Mouse (Mus musculus) stomach, embryonic 14.5 days (tissue): Measurements from ENCODE around the gene Nectin4. TPM values are rescaled to one million over a fixed set of nuclear protein-coding genes. Genes with fewer than 3 reads are reported as not detected.
A peak's percentile ranks its signal among the peaks of the same experiment; 100 is the strongest.

Experiments used
- ATAC-seq: fragments of 200-750 bp; cut with Nextera tagmentation; 2 replicates; pipeline ENCODE4 v1.8.0; 2017; ENCODE audit warnings: low read depth, moderate TSS enrichment; ENCODE audit not compliant: insufficient number of reproducible peaks, insufficient read depth, low FRiP score
- H3K27ac ChIP-seq: fragments of 300-500 bp; sonication (generic); 2 replicates; pipeline ENCODE4 v1.5.1; 2014; ENCODE audit warnings: mild to moderate bottlenecking, low read length, moderate library complexity, mixed read lengths
- H3K27me3 ChIP-seq: fragments of 300-500 bp; sonication (generic); 2 replicates; pipeline ENCODE4 v1.6.1; 2014; ENCODE audit warnings: low read length, control low read depth, mixed read lengths; ENCODE audit not compliant: control insufficient read depth, insufficient read depth
- H3K36me3 ChIP-seq: fragments of 300-500 bp; sonication (generic); 2 replicates; pipeline ENCODE4 v1.6.1; 2014; ENCODE audit warnings: mild to moderate bottlenecking, control low read depth, low read length, moderate library complexity, mixed read lengths; ENCODE audit not compliant: control insufficient read depth, insufficient read depth
- H3K4me1 ChIP-seq: fragments of 300-500 bp; sonication (generic); 2 replicates; pipeline ENCODE4 v1.6.1; 2014; ENCODE audit warnings: low read length, control low read depth, mixed read lengths; ENCODE audit not compliant: control insufficient read depth, insufficient read depth
- H3K4me2 ChIP-seq: fragments of 300-500 bp; sonication (generic); replicated peaks from 2 replicates; pipeline ENCODE4 v1.6.1; 2014; ENCODE audit warnings: low read depth, low read length, control low read depth
- H3K4me3 ChIP-seq: fragments of 300-500 bp; sonication (generic); 2 replicates; pipeline ENCODE4 v1.5.1; 2014; ENCODE audit warnings: low read depth, low read length, control low read depth
- H3K9ac ChIP-seq: fragments of 300-500 bp; sonication (generic); replicated peaks from 2 replicates; pipeline ENCODE4 v1.6.1; 2014; ENCODE audit warnings: low read depth, mild to moderate bottlenecking, control low read depth, low read length, moderate library complexity, mixed read lengths
- H3K9me3 ChIP-seq: fragments of 300-500 bp; sonication (generic); 2 replicates; pipeline ENCODE4 v1.6.1; 2016; ENCODE audit warnings: low read depth, low read length, control low read depth; ENCODE audit not compliant: control insufficient read depth
- WGBS: fragments of 180-500 bp; shearing (Covaris S2); extraction: QIAGEN DNeasy Blood & Tissue Kit; methylation state at CpG from one replicate; pipeline ENCODE4 v1.1.7; 2014; 5-methylcytosine and 5-hydroxymethylcytosine counted together
- polyA plus RNA-seq: library from polyadenylated mRNA; unstranded; fragments of >200 nt; fragmentation: Nextera tagmentation; extraction: Ambion mirVana; gene quantifications from 2 replicates; pipeline ENCODE4 v1.2.1, GENCODE M21; 2014

Nectin4 gene
- polyA plus RNA-seq, 1 experiment from 2014 or later, result 13.7 TPM

DNA sequence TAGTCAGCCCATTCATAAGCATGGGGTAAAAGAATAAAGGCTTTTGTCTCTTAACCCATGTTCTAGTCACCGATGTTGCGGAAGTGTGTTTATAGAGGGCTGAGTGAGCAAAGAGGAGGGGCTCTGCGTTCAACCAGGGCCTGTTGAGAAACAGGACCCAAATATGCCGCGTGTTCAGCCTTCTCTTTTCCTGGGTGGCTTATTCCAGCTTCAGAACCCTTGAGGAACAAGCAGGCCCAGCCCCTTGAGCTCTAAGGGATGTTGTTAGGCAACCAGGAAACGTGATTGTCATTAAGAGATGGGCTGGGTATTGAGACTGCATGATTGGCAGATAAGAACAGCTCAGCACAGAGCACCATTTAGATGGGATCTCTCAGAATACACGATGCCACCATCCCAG is 4.0 kb upstream of the Nectin4 start:
- H3K36me3 ChIP-seq, result no peaks in the 10 kb centered on the region
- ATAC-seq, result no peak

DNA sequence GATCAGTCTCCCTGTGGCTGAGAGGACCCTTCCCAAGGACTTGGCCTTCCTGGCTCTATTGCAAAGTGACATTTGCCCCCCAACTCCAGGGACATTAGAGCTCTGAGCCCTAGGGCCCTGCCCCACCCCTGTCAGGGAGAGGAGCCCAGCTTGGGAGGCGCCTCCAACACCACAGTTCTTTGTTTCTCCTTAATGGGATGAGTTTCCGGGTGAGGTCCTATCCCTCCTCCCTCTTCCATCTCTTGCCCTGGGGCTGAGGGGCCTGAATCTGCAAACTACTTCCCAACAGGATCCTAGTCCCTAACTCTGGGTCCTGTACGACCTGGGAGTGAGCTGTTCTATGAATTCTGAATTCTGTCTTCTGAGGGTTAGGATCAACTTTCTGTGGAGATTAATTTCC is 3.0 kb downstream of the Nectin4 start:
- ATAC-seq, result no peak

More for the DNA sequence above, 4.0 kb upstream of the Nectin4 start:
- H3K9me3 ChIP-seq, result no peaks in the 10 kb centered on the region
- H3K27me3 ChIP-seq, result no peaks in the 10 kb centered on the region
- no peaks in the 10 kb centered on the region for H3K4me1 ChIP-seq
- no peak overlapping the region for H3K9ac ChIP-seq
- WGBS, result 53% methylated on average over 7 of the region's 7 CpGs
- no peak overlapping the region for H3K4me3 ChIP-seq
- no peak overlapping the region for H3K27ac ChIP-seq
- no peak overlapping the region for H3K4me2 ChIP-seq

GRCm38 (mm10) chr1:171373946-171374345 is 4.0 kb downstream of the Nectin4 start:
- Histone ChIP-seq H3K27ac (peak overlapping the region; percentile 12; the same call in 1 of the 2 replicates), H3K9ac (no peak overlapping the region; the same call in 1 of the 2 replicates), H3K36me3 (no peaks in the 10 kb centered on the region), H3K9me3 (no peaks in the 10 kb centered on the region), H3K4me1 (peaks cover 14% of the 10 kb centered on the region; the same call in 1 of the 2 replicates), H3K4me2 (peak overlapping the region; percentile 29), H3K27me3 (no peaks in the 10 kb centered on the region), H3K4me3 (no peak overlapping the region)
- WGBS, result 7% methylated on average over 4 of the region's 4 CpGs
- no peak for ATAC-seq

More for the DNA sequence above, 3.0 kb downstream of the Nectin4 start:
- Histone ChIP-seq H3K4me2 (peak overlapping the region; percentile 29; the same call in 1 of the 2 replicates), H3K36me3 (no peaks in the 10 kb centered on the region), H3K9me3 (no peaks in the 10 kb centered on the region), H3K9ac (no peak overlapping the region), H3K27ac (peak overlapping the region; percentile 12; the same call in 1 of the 2 replicates), H3K4me3 (no peak overlapping the region), H3K27me3 (no peaks in the 10 kb centered on the region), H3K4me1 (peaks cover 14% of the 10 kb centered on the region; the same call in 1 of the 2 replicates)
- WGBS, result 48% methylated on average over 3 of the region's 3 CpGs

GRCm38 (mm10) chr1:171375646-171376097 is 5.8 kb downstream of the Nectin4 start:
- H3K4me2 ChIP-seq, result peak overlapping the region; percentile 0; the same call in 1 of the 2 replicates
- no peaks in the 10 kb centered on the region for H3K36me3 ChIP-seq
- no peak overlapping the region for H3K4me3 ChIP-seq
- WGBS, result 45% methylated on average over 9 of the region's 9 CpGs
- no peak overlapping the region for H3K9ac ChIP-seq
- H3K4me1 ChIP-seq, result peaks cover 20% of the 10 kb centered on the region; the same call in 1 of the 2 replicates
- H3K9me3 ChIP-seq, result no peaks in the 10 kb centered on the region
- ATAC-seq, result peak; percentile 87
- H3K27ac ChIP-seq, result peak overlapping the region; percentile 10; the same call in 1 of the 2 replicates
- H3K27me3 ChIP-seq, result no peaks in the 10 kb centered on the region

DNA sequence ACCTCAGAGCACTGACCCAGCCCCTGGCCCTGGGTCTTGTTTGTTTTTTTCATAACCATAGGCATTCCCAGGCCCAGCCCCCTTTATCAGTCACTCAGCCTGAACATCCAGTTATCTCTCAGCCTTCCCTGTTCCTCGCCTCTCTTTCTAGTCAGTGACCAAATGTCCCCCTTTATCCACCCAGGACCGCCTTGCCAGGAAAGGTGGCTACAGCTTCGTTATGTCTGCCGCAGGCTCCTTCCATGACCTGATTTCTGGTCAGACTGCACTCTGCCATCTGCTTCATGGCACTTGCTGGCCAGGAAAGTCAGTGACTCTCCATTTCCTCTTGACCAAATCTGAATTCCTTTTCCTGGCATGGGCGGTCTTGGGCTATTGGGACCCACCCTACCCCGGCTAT is 8.4 kb downstream of the Nectin4 start:
- Histone ChIP-seq H3K27ac (no peak overlapping the region), H3K9me3 (no peaks in the 10 kb centered on the region), H3K4me3 (no peak overlapping the region), H3K27me3 (no peaks in the 10 kb centered on the region), H3K4me1 (peaks cover 11% of the 10 kb centered on the region; the same call in 1 of the 2 replicates), H3K9ac (no peak overlapping the region), H3K4me2 (no peak overlapping the region), H3K36me3 (no peaks in the 10 kb centered on the region)
- ATAC-seq, result no peak
- WGBS, result 82% methylated on average over 6 of the region's 6 CpGs

DNA sequence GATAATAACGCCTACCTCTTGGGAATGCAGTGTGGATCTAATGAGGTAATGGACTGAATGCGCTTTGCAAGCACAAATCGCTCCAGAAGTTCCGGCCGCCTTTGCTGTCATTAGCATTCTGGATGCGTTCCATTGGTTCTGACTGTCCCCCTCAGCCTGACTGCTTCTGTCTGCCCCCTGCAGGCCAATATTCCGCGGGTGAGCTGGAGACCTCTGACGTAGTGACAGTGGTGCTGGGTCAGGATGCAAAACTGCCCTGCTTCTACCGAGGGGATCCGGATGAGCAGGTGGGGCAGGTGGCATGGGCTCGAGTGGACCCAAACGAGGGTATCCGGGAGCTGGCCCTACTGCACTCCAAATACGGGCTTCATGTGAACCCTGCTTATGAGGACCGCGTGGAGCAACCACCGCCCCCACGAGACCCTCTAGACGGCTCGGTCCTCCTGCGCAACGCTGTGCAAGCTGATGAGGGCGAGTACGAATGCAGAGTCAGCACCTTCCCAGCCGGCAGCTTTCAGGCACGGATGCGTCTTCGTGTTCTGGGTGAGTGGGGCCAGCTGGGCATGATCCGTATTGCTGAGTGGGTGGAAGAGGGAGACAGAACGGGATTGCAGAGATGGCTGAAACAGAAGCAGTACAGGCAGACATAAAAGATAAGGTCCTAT is 10.2 kb downstream of the Nectin4 start:
- ATAC-seq, result peak; percentile 25; the same call in 1 of the 2 replicates
- WGBS, result 6% methylated on average over 31 of the region's 31 CpGs
- Histone ChIP-seq H3K4me1 (0 out of 2 replicates have a peak, but pooled peaks cover 6% of the 10 kb centered on the region), H3K36me3 (no peaks in the 10 kb centered on the region), H3K4me2 (peak overlapping the region; percentile 46), H3K27me3 (no peaks in the 10 kb centered on the region), H3K9ac (no peak overlapping the region), H3K4me3 (peak overlapping the region; percentile 13; the same call in 1 of the 2 replicates), H3K9me3 (no peaks in the 10 kb centered on the region), H3K27ac (no peak overlapping the region)

DNA sequence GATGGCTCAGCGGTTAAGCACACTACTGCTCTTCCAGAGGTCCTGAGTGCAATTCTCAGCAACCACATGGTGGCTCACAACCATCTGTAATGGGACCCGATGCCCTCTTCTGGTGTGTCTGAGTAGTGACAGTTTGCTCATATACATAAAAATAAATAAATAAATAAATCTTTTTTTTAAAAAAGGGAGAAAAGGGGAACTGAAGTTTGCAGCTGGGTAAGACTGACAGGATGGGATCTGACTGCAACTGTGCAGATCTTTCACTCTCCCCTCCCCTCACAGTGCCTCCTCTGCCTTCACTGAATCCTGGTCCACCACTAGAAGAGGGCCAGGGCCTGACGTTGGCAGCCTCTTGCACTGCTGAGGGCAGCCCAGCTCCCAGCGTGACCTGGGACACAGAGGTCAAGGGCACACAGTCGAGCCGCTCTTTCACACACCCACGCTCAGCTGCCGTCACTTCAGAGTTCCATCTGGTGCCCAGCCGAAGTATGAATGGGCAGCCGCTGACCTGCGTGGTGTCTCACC is 12.3 kb downstream of the Nectin4 start:
- no peaks in the 10 kb centered on the region for H3K27me3 ChIP-seq
- H3K4me3 ChIP-seq, result no peak overlapping the region
- no peak overlapping the region for H3K4me2 ChIP-seq
- no peaks in the 10 kb centered on the region for H3K36me3 ChIP-seq
- H3K27ac ChIP-seq, result no peak overlapping the region
- WGBS, result 83% methylated on average over 11 of the region's 11 CpGs
- no peak overlapping the region for H3K9ac ChIP-seq
- 0 out of 2 replicates have a peak, but pooled peaks cover 6% of the 10 kb centered on the region for H3K4me1 ChIP-seq
- ATAC-seq, result no peak
- no peaks in the 10 kb centered on the region for H3K9me3 ChIP-seq

DNA sequence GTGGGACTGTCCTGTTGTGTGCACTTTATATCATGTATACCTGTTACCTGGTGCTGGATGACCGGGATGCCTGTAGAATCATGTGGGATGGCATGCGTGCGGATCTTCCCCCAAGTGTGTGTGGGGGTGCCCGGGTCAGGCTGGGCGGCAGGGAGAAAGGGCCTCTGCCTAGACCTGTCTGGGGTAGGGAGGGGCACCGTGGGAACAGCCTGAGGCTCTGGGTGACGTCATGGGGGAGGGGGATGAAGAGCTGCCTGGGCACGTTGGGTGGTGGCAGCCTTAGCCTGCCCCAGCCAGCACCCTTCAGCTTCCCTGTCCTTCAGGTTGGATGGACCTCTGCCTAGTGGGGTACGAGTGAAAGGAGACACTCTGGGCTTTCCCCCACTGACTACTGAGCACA is 14.5 kb downstream of the Nectin4 start:
- no peaks in the 10 kb centered on the region for H3K27me3 ChIP-seq
- no peaks in the 10 kb centered on the region for H3K36me3 ChIP-seq
- 0 out of 2 replicates have a peak, but pooled peaks cover 6% of the 10 kb centered on the region for H3K4me1 ChIP-seq
- H3K4me2 ChIP-seq, result no peak overlapping the region
- 52% methylated on average over 9 of the region's 9 CpGs for WGBS
- H3K4me3 ChIP-seq, result no peak overlapping the region
- H3K27ac ChIP-seq, result no peak overlapping the region
- H3K9ac ChIP-seq, result no peak overlapping the region
- no peaks in the 10 kb centered on the region for H3K9me3 ChIP-seq
- ATAC-seq, result 0 out of 2 replicates have a peak, but pooled peaks have one; percentile 21
